13 mouse cellular contexts compared by ENCODE assay signal in genomic region chr6:135539791-135540646, GRCm38 (mm10).
DNase-seq lines count a peak whose midpoint lies in the region; ATAC-seq and TF ChIP-seq lines count a peak whose summit lies in the region.
"Had no signal": no experiment of that assay in that cellular context is flagged by ENCODE, and none has a peak within 500 bp of the region (broad histone marks: within the 10 kb centered on the region; RNA-seq: fewer than 3 reads in every experiment).

No protein-coding gene starts in this region.

- no peak for ATAC-seq in kidney, embryonic 14.5 days (ENCODE audit: low FRiP score, low TSS enrichment)
- ATAC-seq in lung, embryonic 16.5 days (ENCODE audit: low read depth) = peak; percentile 23; the same call in 1 of the 2 replicates
- ATAC-seq in common myeloid progenitor, adult 5-6 weeks (replicated peaks; ENCODE audit: low read depth, poor library complexity, severe bottlenecking) = peak; percentile 52; the same call in 1 of the 2 replicates
- ATAC-seq in limb, embryonic 13.5 days (ENCODE audit: low FRiP score, low read depth) = peak; percentile 57; the same call in 1 of the 2 replicates

- no peak for TF ChIP-seq CTCF in kidney, adult 2 months (conservative IDR thresholded peaks at IDR 0.05; ENCODE audit: insufficient read depth, insufficient read length, low read depth, low read length)

- no peaks in the 10 kb centered on the region for H3K9me3 ChIP-seq in kidney, embryonic 14.5 days (ENCODE audit: control insufficient read depth, low read length)
- H3K9me3 ChIP-seq in lung, embryonic 16.5 days (ENCODE audit: control insufficient read depth, low read length) = no peaks in the 10 kb centered on the region
- H3K9me3 ChIP-seq in limb, embryonic 13.5 days = no peaks in the 10 kb centered on the region; the same call in 1 of the 2 replicates
- H3K9me3 ChIP-seq: embryonic facial prominence, embryonic 12.5 days; limb, embryonic 12.5 days; neural tube, embryonic 13.5 days had no signal

- no peak overlapping the region for H3K9ac ChIP-seq in kidney, embryonic 14.5 days (ENCODE audit: low read depth, low read length)
- H3K9ac ChIP-seq in lung, embryonic 16.5 days (ENCODE audit: low read length) = no peak overlapping the region
- H3K9ac ChIP-seq in limb, embryonic 13.5 days = no peak overlapping the region
- H3K9ac ChIP-seq: embryonic facial prominence, embryonic 12.5 days; limb, embryonic 12.5 days; neural tube, embryonic 13.5 days had no signal

- no peaks in the 10 kb centered on the region for H3K27me3 ChIP-seq in kidney, adult 2 months (replicated peaks; ENCODE audit: control insufficient read depth, insufficient read depth, low read length)
- H3K27me3 ChIP-seq in kidney, embryonic 14.5 days (ENCODE audit: control insufficient read depth, insufficient read depth, low read length) = no peaks in the 10 kb centered on the region
- no peaks in the 10 kb centered on the region for H3K27me3 ChIP-seq in lung, embryonic 16.5 days (ENCODE audit: control insufficient read depth, insufficient read depth, low read depth, low read length)
- H3K27me3 ChIP-seq in limb, embryonic 13.5 days = peaks cover 22% of the 10 kb centered on the region
- H3K27me3 ChIP-seq: embryonic facial prominence, embryonic 12.5 days; neural tube, embryonic 13.5 days had no signal

- DNase-seq in kidney, adult 2 months = peak; percentile 73
- DNase-seq in lung, postnatal 4 days = no peak
- no peak for DNase-seq in gastrocnemius, adult 8-10 months (ENCODE audit: low spot score in 2 of 2)
- DNase-seq: adrenal gland, postnatal 14 days; cerebellum, postnatal 25 days; lung, postnatal 14 days had no signal

- no peaks in the 10 kb centered on the region for H3K36me3 ChIP-seq in kidney, adult 2 months (ENCODE audit: control insufficient read depth, insufficient read depth, low read length)
- H3K36me3 ChIP-seq in kidney, embryonic 14.5 days (ENCODE audit: control insufficient read depth, insufficient read depth, low read length) = no peaks in the 10 kb centered on the region
- no peaks in the 10 kb centered on the region for H3K36me3 ChIP-seq in lung, embryonic 16.5 days (ENCODE audit: control insufficient read depth, insufficient read depth, low read length)
- no peaks in the 10 kb centered on the region for H3K36me3 ChIP-seq in limb, embryonic 13.5 days
- H3K36me3 ChIP-seq: embryonic facial prominence, embryonic 12.5 days; limb, embryonic 12.5 days; neural tube, embryonic 13.5 days had no signal

- peaks cover 13% of the 10 kb centered on the region; the same call in 1 of the 2 replicates for H3K4me1 ChIP-seq in kidney, adult 2 months (ENCODE audit: control insufficient read depth, insufficient read depth, low read length)
- no peaks in the 10 kb centered on the region for H3K4me1 ChIP-seq in kidney, embryonic 14.5 days (ENCODE audit: control insufficient read depth, insufficient read depth, low read length)
- peaks cover 3% of the 10 kb centered on the region; the same call in 1 of the 2 replicates for H3K4me1 ChIP-seq in lung, embryonic 16.5 days (replicated peaks; ENCODE audit: control insufficient read depth, insufficient read depth, low read length)
- H3K4me1 ChIP-seq in limb, embryonic 13.5 days = peaks cover 17% of the 10 kb centered on the region; the same call in 1 of the 2 replicates
- H3K4me1 ChIP-seq: neural tube, embryonic 13.5 days had no signal

- no peak overlapping the region; the same call in 1 of the 2 replicates for H3K27ac ChIP-seq in kidney, adult 2 months (ENCODE audit: insufficient read depth, low read depth, low read length)
- no peak overlapping the region for H3K27ac ChIP-seq in kidney, embryonic 14.5 days (ENCODE audit: low read depth, low read length)
- H3K27ac ChIP-seq in lung, embryonic 16.5 days (ENCODE audit: low read length) = no peak overlapping the region
- no peak overlapping the region for H3K27ac ChIP-seq in limb, embryonic 13.5 days
- H3K27ac ChIP-seq: embryonic facial prominence, embryonic 12.5 days; limb, embryonic 12.5 days; neural tube, embryonic 13.5 days had no signal

- H3K4me3 ChIP-seq in kidney, adult 2 months (ENCODE audit: insufficient read depth, low read depth, low read length) = no peak overlapping the region
- no peak overlapping the region for H3K4me3 ChIP-seq in kidney, embryonic 14.5 days (ENCODE audit: low read length)
- no peak overlapping the region for H3K4me3 ChIP-seq in lung, embryonic 16.5 days (ENCODE audit: low read length)
- H3K4me3 ChIP-seq in limb, embryonic 13.5 days = no peak overlapping the region
- H3K4me3 ChIP-seq: embryonic facial prominence, embryonic 12.5 days; limb, embryonic 12.5 days; neural tube, embryonic 13.5 days had no signal

- WGBS in kidney, adult 2 months = 24% methylated on average over 9 of the region's 9 CpGs
- 48% methylated on average over 9 of the region's 9 CpGs for WGBS in kidney, embryonic 14.5 days
- 30% methylated on average over 9 of the region's 9 CpGs for WGBS in lung, embryonic 16.5 days
- 20% methylated on average over 9 of the region's 9 CpGs for WGBS in limb, embryonic 13.5 days

- H3K4me2 ChIP-seq in kidney, embryonic 14.5 days (replicated peaks; ENCODE audit: low read depth, low read length) = no peak overlapping the region
- no peak overlapping the region for H3K4me2 ChIP-seq in lung, embryonic 16.5 days (ENCODE audit: low read depth, low read length)
- 0 out of 2 replicates have a peak overlapping the region, but pooled peaks have one; percentile 7 for H3K4me2 ChIP-seq in limb, embryonic 13.5 days (replicated peaks)
- H3K4me2 ChIP-seq: embryonic facial prominence, embryonic 12.5 days; limb, embryonic 12.5 days; neural tube, embryonic 13.5 days had no signal

- no peak for TF ChIP-seq POLR2A in kidney, adult 2 months (IDR thresholded peaks at IDR 0.05; ENCODE audit: low read depth, low read length)
